Mouse (Mus musculus) embryonic fibroblast, embryonic 13.5 days (primary cell): ENCODE measurements around the gene Slf1.

Experiments
- CTCF ChIP-seq: IDR thresholded peaks from 2 replicates; pipeline ENCODE4 v1.5.1; 2011; ENCODE audit warnings: mild to moderate bottlenecking, control low read depth, low read length, moderate library complexity, borderline replicate concordance; ENCODE audit not compliant: insufficient read depth
- POLR2A ChIP-seq: IDR thresholded peaks from 2 replicates; pipeline ENCODE4 v1.6.1; 2011; ENCODE audit warnings: low read depth, mild to moderate bottlenecking, control low read depth, low read length, moderate library complexity

DNA sequence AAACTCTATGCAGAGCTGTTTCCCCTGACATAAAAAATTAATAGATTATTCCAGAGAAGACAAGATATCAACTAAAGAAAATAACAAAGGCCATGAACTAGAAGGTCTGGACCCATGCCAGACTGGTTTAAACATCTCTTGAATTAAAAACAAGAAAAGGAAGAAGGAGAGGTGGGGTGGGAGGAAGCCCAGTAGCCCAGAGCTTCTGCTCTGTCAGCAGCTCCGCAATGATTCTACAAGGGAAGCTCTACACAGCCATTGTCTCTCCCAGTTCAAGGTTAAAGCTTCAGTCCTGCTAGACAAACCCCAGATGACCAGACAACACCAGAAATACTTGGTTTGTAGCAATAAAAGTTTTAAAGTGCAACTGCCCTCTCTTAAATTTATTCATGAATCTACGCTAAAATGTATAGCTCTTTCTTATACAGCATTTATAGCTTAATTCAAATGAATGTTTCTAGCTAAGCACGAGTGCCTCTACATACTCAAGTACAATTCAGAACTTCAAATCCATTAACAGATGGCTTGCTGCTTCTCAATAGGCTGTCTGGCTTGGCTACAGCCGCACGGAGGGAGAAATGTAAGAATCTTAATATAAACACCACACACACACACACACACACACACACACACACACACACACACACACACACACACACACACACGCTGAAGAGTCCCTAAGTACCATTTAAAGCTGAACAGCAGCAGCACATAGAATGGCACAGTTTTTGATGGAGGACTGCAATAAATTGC lies 87.9 kb downstream of the Slf1 start:
- TF ChIP-seq CTCF = no peak
- no peak for TF ChIP-seq POLR2A
